Mouse (Mus musculus) small intestine, adult 2 months (tissue): Measurements from ENCODE around the gene Ssbp3.

Source experiments
- CTCF ChIP-seq: fragments of 200-500 bp; IDR thresholded peaks from 2 replicates; pipeline ENCODE4 v1.5.1; 2012; ENCODE audit warnings: low read depth, mild to moderate bottlenecking, control low read depth, inconsistent platforms, low read length, moderate library complexity, mixed read lengths; ENCODE audit not compliant: insufficient replicate concordance, insufficient read length; ENCODE audit errors: extremely low read depth
- POLR2A ChIP-seq: fragments of 200-500 bp; IDR thresholded peaks from 2 replicates; pipeline ENCODE4 v1.6.1; 2012; ENCODE audit warnings: low read depth, mild to moderate bottlenecking, control low read depth, inconsistent platforms, low read length, moderate library complexity

DNA sequence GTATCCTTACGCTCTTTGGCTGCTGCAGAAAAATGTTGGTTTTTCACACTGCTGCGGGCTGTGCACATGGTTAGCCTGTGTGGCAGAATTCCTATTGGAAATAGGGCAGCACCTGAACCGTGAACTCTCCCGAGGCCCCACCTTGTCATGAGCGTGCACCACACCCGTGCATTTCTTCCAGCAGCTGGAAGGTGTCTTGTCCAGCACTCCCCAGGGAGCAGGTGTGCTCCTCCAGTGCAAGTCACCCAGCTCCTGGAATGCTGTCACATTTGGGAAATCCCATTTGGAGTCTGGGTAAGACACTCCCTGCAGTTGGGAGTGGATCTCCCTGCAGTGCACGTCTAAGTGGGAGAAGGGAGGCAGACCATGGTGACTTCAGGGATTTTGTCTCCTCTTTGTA is 38.0 kb downstream of the Ssbp3 start:
- TF ChIP-seq CTCF (no peak), POLR2A (no peak)
